Mouse (Mus musculus) bone marrow, adult 2 months (tissue): ENCODE results near the gene Cd2bp2.

ENCODE experiments used
- CTCF ChIP-seq: fragments of 200-500 bp; IDR thresholded peaks from 2 replicates; pipeline ENCODE4 v1.5.1; 2011; ENCODE audit warnings: low read length, control low read depth; ENCODE audit not compliant: control insufficient read depth, insufficient read depth
- POLR2A ChIP-seq: fragments of 200-500 bp; IDR thresholded peaks from 2 replicates; pipeline ENCODE4 v1.6.1; 2011; ENCODE audit warnings: low read depth, mild to moderate bottlenecking, control low read depth, low read length, borderline replicate concordance; ENCODE audit not compliant: control insufficient read depth

DNA sequence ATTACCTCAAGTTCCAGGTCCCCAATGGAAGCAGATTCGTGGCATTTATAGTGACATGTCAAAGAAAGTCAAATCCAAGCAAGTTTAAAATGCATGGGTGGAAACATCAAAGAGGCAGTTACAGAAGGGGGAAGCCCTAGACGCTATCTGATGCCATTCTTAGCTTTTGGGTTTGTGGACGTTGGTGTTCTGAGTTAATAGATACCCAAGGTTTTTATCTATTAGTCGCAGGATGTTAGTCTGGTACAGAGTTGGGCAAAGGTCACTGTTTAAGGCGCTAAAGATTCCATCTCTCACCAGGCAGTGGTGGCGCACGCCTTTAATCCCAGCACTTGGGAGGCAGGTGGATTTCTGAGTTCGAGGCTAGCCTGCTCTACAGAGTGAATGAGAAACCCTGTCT is 12.5 kb downstream of the Cd2bp2 start:
- TF ChIP-seq CTCF (no peak), POLR2A (no peak)
